Mouse (Mus musculus) G1E (cell line): ENCODE measurements around the gene Zfp219.

Experiments
- CTCF ChIP-seq: IDR thresholded peaks from 2 replicates; pipeline ENCODE4 v1.5.1; 2012; ENCODE audit warnings: low read depth, low read length, inconsistent platforms, mixed read lengths
- GATA2 ChIP-seq: IDR thresholded peaks from 2 replicates; pipeline ENCODE4 v1.6.1; 2012; ENCODE audit warnings: low read depth, low read length, inconsistent platforms, borderline replicate concordance
- POLR2AphosphoS5 ChIP-seq: IDR thresholded peaks from 2 replicates; pipeline ENCODE4 v1.6.1; 2012; ENCODE audit warnings: low read depth, low read length, inconsistent platforms; ENCODE audit not compliant: insufficient replicate concordance
- TAL1 ChIP-seq: conservative IDR thresholded peaks from 2 replicates; pipeline ENCODE4 v1.6.1; 2012; ENCODE audit warnings: low read depth, low read length, inconsistent platforms, mixed read lengths

DNA sequence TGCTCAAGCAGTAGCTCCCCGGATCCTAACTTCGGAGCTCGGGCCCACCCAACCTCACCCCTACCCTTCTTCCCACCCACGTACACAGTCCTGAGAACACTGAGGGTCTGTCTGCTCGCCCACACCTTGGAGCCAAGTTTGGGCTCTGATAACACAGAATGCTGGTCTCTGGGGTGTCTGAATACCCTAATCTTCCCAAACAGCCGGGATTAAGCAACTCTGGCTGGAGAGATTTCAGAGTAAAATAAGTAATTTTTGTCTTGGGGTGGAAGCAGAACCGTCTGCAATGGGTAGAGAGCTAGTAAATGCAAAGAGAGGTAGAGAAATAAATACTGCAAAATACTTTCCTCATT is 34.4 kb downstream of the Zfp219 start:
- TF ChIP-seq CTCF: no peak
- TF ChIP-seq GATA2: no peak
- TF ChIP-seq TAL1: peak; percentile 60
- TF ChIP-seq POLR2AphosphoS5: no peak
